Mouse (Mus musculus) layer of hippocampus, adult 2 months (tissue): ENCODE data around the gene Atad1. TPM values are rescaled to one million over a fixed set of nuclear protein-coding genes. Genes with fewer than 3 reads are reported as not detected.

Source experiments
- DNase-seq, 2 experiments: peaks; one replicate each; pipeline ENCODE4 v3.0.0; 2022; ENCODE audit warnings: low spot score in 2 of 2
- H3K27ac ChIP-seq: fragments of 200-600 bp; 2 replicates; pipeline ENCODE4 v1.8.1; 2022
- H3K4me3 ChIP-seq: fragments of 200-600 bp; 2 replicates; pipeline ENCODE4 v1.8.1; 2022; ENCODE audit warnings: mild to moderate bottlenecking
- CTCF ChIP-seq: fragments of 200-600 bp; conservative IDR thresholded peaks from 2 replicates; pipeline ENCODE4 v1.8.1; 2022; ENCODE audit warnings: antibody characterized with exemption, mild to moderate bottlenecking, moderate library complexity
- total RNA-seq, 2 experiments: library from RNA; stranded (reverse); gene quantifications; 2 replicates each; pipeline ENCODE4 v1.2.3; 2021

The Atad1 gene
- total RNA-seq, 2 experiments from 2014 or later = 91.7 to 92.5 TPM

DNA sequence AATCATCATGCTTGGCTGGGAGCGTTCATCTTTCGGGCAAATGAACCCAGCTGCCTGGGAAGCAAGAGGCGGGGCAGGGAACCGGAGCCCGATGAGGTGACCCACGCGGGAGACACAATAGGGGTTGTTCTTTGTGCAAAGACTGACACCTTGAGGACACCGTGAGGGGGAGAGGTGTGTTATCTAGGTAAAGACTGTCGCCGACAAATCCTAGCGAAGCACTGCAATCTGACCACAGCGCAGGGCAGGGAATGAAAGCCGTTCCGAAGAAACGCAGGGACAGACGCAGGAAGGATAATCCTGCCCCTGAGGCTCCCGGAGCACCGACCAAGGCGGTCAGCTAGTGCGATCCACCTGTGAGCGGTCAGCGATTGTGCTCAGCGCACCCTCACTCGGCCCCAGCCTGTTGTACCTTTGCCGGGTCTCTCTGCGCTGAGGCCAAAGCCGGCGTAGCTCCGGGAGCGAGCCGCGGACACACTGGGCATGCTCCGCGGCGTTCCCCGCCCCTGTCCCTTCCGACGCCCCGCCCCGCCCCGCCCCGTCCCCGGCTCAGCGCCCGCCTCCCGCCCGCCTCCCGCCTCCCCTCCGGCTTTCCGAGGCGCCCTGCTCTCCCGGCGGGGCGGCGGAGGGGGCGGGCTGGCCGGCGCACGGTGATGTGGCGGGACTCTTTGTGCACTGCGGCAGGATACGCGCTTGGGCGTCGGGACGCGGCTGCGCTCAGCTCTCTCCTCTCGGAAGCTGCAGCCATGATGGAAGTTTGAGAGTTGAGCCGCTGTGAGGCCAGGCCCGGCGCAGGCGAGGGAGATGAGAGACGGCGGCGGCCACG lies 17.5 kb upstream of the Atad1 start, which contains the start of gene Pten:
Gene Pten (plus strand): TSS at position 598 of the 826 bp plus-strand sequence.
- H3K4me3 ChIP-seq = peak within 1 kb of the TSS; percentile 95
- peak within 1 kb of the TSS; percentile 98 for H3K27ac ChIP-seq
- DNase-seq = peak; percentile 97 to 98
- TF ChIP-seq CTCF = no peak

DNA sequence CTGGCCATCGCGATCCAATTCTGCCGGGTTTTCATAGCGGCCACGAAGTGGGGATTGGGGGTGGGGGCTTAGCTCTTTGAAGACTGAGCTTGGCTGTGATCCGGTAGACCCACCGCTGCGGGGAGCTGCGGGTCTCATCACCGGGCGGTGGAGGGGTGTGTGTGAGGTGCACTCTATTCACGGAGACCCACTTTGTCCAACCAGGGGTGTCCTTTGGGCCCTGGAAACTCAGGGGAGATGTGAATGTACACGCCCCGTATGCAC lies 17.0 kb upstream of the Atad1 start:
- H3K4me3 ChIP-seq = peak overlapping the region; percentile 95
- no peak for DNase-seq
- no peak for TF ChIP-seq CTCF
- peak overlapping the region; percentile 96 for H3K27ac ChIP-seq

- TF ChIP-seq CTCF = peak; percentile 38
- Histone ChIP-seq H3K27ac (peak overlapping the region; percentile 96), H3K4me3 (peak overlapping the region; percentile 95)
- peak; percentile 95 to 97 for DNase-seq
Measured at GRCm38 (mm10) chr19:32755792-32756635, 16.4 kb upstream of the Atad1 start.

DNA sequence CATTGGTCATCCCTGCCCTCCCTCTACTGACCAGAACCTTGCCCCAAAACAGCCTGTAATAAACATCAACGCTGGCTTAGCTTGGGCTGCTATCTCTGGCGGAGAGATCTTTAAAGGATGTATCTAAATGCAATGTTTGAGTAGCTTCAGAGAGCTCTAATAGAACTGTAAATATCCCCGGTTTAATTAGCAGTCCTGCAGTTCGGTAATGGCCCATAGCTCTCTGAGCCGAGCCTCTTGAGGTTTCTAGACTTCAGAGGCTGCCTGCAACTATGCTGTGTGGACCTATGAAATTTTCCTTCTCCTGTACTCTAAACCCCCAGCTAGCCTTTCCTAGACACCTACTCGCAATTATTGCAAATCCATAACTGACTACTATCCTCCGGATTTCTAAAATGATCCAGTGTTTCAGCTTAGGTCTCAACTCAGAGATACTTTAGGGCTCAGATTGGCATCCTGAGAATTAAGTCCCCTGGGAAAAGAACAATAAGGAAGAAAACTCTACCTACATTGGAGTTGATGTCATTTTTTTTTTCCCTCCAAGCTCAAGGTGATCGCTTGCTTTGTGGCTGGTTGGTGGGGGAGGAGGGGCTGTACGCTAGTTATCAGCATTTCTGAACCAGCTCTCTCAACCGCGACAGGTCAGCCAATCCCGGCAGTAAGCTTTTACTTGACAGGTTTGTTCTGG lies 15.7 kb upstream of the Atad1 start:
- Histone ChIP-seq H3K27ac (peak overlapping the region; percentile 96), H3K4me3 (peak overlapping the region; percentile 95)
- DNase-seq = no peak
- TF ChIP-seq CTCF = no peak

- H3K4me3 ChIP-seq = no peak overlapping the region
- peak overlapping the region; percentile 96 for H3K27ac ChIP-seq
- TF ChIP-seq CTCF = no peak
- DNase-seq = no peak
Measured at GRCm38 (mm10) chr19:32754188-32755000, 14.8 kb upstream of the Atad1 start.

DNA sequence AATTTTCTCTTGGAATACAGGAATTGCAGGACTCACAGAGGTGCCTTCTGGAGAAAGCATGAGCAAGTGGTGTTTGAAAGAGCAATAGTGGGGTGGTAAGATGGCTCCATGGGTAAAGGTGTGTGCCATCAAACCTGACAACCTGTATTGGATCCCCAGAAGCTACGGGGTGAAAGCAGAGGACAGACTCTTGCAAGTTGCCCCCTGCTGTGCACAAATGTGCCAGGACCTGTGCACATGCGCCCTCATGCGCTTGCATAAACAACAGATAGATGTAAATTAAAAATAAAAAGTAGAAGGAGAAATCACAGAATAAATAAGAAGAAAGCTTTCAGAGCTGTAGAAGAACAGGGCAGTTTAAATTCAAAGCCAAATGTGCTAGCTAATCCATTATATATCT lies 13.8 kb upstream of the Atad1 start:
- Histone ChIP-seq H3K27ac (no peak overlapping the region), H3K4me3 (no peak overlapping the region)
- no peak for DNase-seq
- TF ChIP-seq CTCF = no peak

DNA sequence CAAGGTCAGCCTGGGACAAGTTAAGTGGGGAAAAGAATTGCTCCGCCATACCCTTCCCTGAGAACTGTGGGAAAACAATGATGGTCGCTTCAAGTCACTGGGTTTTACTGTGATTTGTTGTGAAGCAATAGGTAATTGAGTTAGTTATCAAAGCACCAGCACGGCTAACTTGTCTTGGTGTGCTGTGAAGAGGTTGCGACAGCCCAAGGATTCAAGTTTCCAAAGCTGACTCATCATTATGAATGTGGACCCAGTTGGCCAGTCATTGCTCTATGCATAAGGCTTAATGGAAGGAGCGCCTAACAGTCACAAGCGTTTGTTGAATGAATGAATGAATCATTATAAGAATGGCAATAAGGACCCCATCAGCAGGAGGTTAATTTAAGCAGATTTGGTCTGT lies 12.8 kb upstream of the Atad1 start:
- no peak overlapping the region for H3K4me3 ChIP-seq
- TF ChIP-seq CTCF = no peak
- H3K27ac ChIP-seq = no peak overlapping the region
- no peak for DNase-seq

DNA sequence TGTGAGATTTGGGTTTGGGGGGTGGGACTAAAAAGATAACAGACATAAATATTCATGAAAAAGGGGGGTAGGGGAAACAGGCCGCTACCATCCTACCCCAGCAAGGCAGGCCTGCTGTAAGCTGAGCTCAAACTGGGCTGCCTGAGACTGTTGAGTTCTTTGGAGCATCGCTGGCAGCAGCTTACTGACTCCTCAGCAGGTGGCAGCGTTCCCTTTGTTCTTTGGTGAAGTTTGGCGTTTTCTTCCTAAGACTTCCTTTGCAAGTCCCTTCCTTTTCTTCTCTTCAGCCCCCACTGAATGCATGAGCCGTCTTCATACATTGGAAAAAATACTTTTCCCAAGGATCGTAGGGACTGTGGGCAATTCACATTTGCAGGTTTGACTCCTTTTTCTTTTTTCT lies 9.8 kb upstream of the Atad1 start:
- peak; percentile 72 for TF ChIP-seq CTCF
- H3K4me3 ChIP-seq = no peak overlapping the region
- DNase-seq = peak in 1 of 2 experiments; percentile 35
- no peak overlapping the region for H3K27ac ChIP-seq

GRCm38 (mm10) chr19:32740641-32741345 lies 1.2 kb upstream of the Atad1 start:
- Histone ChIP-seq H3K27ac (no peak overlapping the region), H3K4me3 (no peak overlapping the region)
- no peak for DNase-seq
- TF ChIP-seq CTCF = no peak

- TF ChIP-seq CTCF = no peak
- no peak for DNase-seq
- Histone ChIP-seq H3K27ac (no peak overlapping the region), H3K4me3 (no peak overlapping the region)
Measured at GRCm38 (mm10) chr19:32737844-32738243, 1.7 kb downstream of the Atad1 start.

- DNase-seq = no peak
- TF ChIP-seq CTCF = no peak
- H3K27ac ChIP-seq = no peak overlapping the region
- H3K4me3 ChIP-seq = no peak overlapping the region
Measured at GRCm38 (mm10) chr19:32732922-32733321, 6.7 kb downstream of the Atad1 start.

DNA sequence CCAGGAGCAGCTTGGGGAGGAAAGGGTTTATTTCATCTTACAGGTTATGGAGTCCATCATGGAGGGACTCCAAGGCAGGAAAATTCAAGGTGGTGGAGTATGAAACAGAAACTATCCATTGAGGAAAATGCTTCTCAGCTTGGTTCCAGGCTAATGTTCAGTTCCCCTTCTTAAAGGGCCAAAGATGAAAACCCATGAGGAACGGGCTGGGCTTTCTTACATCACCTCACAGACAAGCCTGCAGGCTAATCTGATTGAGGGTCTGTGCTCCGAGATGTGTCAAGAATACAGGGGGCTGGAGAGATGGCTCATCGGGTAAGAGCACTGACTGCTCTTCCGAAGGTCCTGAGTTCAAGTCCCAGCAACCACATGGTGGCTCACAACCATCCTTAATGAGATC lies 9.8 kb downstream of the Atad1 start:
- DNase-seq = no peak
- no peak for TF ChIP-seq CTCF

More for the DNA sequence above, 9.8 kb downstream of the Atad1 start:
- no peak overlapping the region for H3K27ac ChIP-seq
- H3K4me3 ChIP-seq = no peak overlapping the region
